Mouse (Mus musculus) myocyte (in vitro differentiated cells): Measurements from ENCODE around the gene Ppp1r26.

Experiments
- CEBPB ChIP-seq: IDR thresholded peaks from 2 replicates; pipeline ENCODE4 v1.6.1; 2011; ENCODE audit warnings: mild to moderate bottlenecking, moderate library complexity; ENCODE audit not compliant: poor library complexity, insufficient read depth, severe bottlenecking
- E2F4 ChIP-seq: IDR thresholded peaks from one replicate; pipeline ENCODE4 v1.6.1; 2011; ENCODE audit warnings: mild to moderate bottlenecking, control low read depth, moderate library complexity; ENCODE audit not compliant: insufficient read depth
- MAX ChIP-seq: IDR thresholded peaks from one replicate; pipeline ENCODE4 v1.6.1; 2011; ENCODE audit warnings: low read depth, mild to moderate bottlenecking, control low read depth
- MYOD1 ChIP-seq, 3 experiments: IDR thresholded peaks; one replicate each; pipeline ENCODE4 v1.6.1; 2011; ENCODE audit warnings: control low read depth in 2 of 3, low read depth in 2 of 3, mild to moderate bottlenecking in 2 of 3, moderate library complexity in 1 of 3; ENCODE audit not compliant: insufficient read length in 2 of 3, control insufficient read depth in 1 of 3
- MYOG ChIP-seq, 3 experiments: IDR thresholded peaks; one replicate each; pipeline ENCODE4 v1.6.1; 2011; ENCODE audit warnings: control low read depth in 2 of 3, low read depth in 2 of 3, mild to moderate bottlenecking in 2 of 3; ENCODE audit not compliant: insufficient read length in 2 of 3, control insufficient read depth in 1 of 3, insufficient read depth in 1 of 3
- POLR2A ChIP-seq: IDR thresholded peaks from one replicate; pipeline ENCODE4 v1.6.1; 2011; ENCODE audit warnings: low read depth, mild to moderate bottlenecking, control low read depth, moderate library complexity; ENCODE audit not compliant: insufficient read length
- POLR2AphosphoS2 ChIP-seq: IDR thresholded peaks from one replicate; pipeline ENCODE4 v1.6.1; 2011; ENCODE audit warnings: low read depth, control low read depth; ENCODE audit not compliant: insufficient read length
- REST ChIP-seq: IDR thresholded peaks from one replicate; pipeline ENCODE4 v1.6.1; 2011; ENCODE audit warnings: mild to moderate bottlenecking, control low read depth, moderate library complexity; ENCODE audit not compliant: insufficient read depth, insufficient read length
- SRF ChIP-seq: IDR thresholded peaks from one replicate; pipeline ENCODE4 v1.6.1; 2011; ENCODE audit warnings: low read depth; ENCODE audit not compliant: control insufficient read depth, insufficient read length
- TCF12 ChIP-seq: IDR thresholded peaks from one replicate; pipeline ENCODE4 v1.6.1; 2011; ENCODE audit warnings: mild to moderate bottlenecking, control low read depth; ENCODE audit not compliant: poor library complexity, insufficient read depth, severe bottlenecking
- TCF3 ChIP-seq: IDR thresholded peaks from one replicate; pipeline ENCODE4 v1.6.1; 2011; ENCODE audit warnings: low read depth, control low read depth; ENCODE audit not compliant: insufficient read length
- USF1 ChIP-seq: IDR thresholded peaks from one replicate; pipeline ENCODE4 v1.6.1; 2011; ENCODE audit warnings: low read depth, mild to moderate bottlenecking, control low read depth, moderate library complexity

- TF ChIP-seq USF1 = no peak
- TF ChIP-seq MYOD1 (IDR thresholded peaks at IDR 0.05; ENCODE audit: control insufficient read depth in 1 of 3, insufficient read length in 2 of 3, low read depth in 2 of 3) = no peak
- no peak for TF ChIP-seq MAX
- TF ChIP-seq POLR2A = no peak
- TF ChIP-seq POLR2AphosphoS2 = no peak
- TF ChIP-seq TCF12 = no peak
- TF ChIP-seq MYOG (IDR thresholded peaks at IDR 0.05; ENCODE audit: control insufficient read depth in 1 of 3, insufficient read depth in 1 of 3, insufficient read length in 2 of 3, low read depth in 2 of 3) = no peak
- no peak for TF ChIP-seq E2F4
- no peak for TF ChIP-seq CEBPB
- TF ChIP-seq SRF = no peak
- TF ChIP-seq TCF3 = no peak
- no peak for TF ChIP-seq REST
Observed at GRCm38 (mm10) chr2:28479208-28480204, 32.9 kb downstream of the Ppp1r26 start.
